Mouse (Mus musculus): ENCODE measurements around the gene Nos1.

The Nos1 gene

DNA sequence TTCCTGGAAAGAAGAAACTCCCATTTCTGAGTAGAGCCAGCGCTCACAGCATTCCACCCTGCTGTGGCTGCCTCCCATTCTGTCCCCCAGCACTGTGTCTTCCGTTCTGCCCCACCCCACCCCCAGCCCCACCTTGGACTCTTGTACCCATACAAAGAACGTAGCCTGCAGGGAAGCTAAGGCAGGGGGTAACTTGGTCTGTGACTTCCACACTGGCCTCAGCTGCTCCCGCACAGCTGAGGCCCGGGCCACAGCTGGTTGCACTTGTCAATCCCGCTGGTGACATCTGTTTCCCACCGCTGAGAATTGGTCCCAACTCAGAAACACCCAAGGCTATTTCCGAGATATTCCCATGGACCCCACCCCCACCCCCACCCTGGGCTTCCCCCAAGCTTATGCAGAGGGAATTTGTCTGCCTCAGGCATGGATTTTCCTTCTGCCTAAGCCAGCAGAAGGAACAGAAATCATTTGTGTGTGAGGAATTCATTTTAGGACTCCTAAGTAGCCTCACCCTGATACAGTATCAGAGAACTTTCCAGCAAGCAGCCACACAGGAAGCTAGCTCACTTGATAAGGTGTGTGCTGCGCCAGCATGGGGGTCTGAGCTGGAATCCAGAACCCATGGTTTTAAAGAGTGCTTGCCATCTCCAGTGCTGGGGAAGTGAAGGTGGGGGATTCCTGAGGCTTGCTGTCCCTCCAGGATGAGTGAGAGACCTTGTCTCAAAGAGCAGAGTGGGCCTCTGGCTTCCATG lies 117.4 kb downstream of the Nos1 start:
- DNase-seq (ENCODE audit: low spot score in 2 of 2): no peak

GRCm38 (mm10) chr5:117899361-117899760 lies 118.5 kb downstream of the Nos1 start:
- no peak for DNase-seq (ENCODE audit: low spot score in 2 of 2)

- DNase-seq (ENCODE audit: low spot score in 2 of 2): no peak
Observed at GRCm38 (mm10) chr5:117900921-117901705, 120.3 kb downstream of the Nos1 start.

- DNase-seq (ENCODE audit: low spot score in 2 of 2): no peak
Observed at GRCm38 (mm10) chr5:117903534-117903933, 122.7 kb downstream of the Nos1 start.

DNA sequence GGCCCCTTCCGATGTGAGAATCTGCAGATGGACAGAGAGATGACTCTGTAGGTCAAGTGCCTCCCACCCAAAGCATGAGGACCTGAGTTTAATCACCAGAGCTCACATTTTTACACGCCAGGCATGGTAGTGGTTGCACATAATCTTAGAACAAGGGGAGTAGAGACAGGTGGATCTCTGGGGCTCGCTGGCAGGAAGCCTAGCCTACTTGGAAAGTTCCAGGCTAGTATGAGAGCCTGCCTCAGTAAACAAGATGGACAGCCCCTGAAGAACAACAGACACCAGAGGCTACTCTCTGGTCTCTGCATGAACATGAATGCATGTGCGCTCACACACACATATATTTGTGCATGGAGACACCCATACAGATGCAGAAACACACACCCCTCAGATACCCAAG lies 124.9 kb downstream of the Nos1 start:
- no peak for DNase-seq (ENCODE audit: low spot score in 2 of 2)

DNA sequence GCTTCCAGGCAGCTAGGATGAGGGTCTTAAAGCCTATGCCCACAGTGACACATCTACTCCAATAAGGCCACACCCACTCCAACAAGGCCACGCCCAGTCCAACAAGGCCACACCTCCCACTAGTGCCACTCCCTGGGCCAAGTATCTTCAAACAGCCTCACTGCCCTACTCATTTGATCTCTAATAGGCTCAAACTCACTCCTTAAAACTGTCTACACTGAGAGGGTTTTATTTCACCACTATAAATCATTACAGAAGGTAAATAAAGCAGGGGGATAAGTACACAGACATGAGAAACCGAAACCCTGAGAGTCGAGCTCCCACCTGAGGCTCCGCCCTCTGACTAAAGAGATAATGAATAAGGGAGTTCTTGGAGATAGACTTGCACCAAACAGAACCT lies 128.7 kb downstream of the Nos1 start:
- DNase-seq (ENCODE audit: low spot score in 2 of 2): no peak

DNA sequence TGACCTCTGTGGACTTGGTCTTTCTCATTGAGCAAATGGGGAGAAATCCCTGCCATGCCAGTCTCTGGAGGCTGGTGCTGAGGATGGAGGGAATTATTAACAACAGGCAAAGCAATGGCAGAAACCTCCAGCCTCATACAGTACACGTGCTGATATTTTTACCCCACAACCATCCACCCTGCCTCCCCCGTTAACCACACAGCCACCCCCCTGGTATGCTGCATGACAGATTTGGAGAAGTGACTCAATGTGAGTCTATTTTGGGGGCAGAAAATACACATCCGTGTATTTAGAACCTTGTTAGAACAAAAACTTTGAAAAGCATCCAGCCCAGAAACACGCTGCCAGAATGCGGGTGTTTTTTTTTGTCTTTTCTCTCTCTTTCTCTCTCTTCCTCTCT lies 135.5 kb downstream of the Nos1 start:
- no peak for DNase-seq (ENCODE audit: low spot score in 2 of 2)

DNA sequence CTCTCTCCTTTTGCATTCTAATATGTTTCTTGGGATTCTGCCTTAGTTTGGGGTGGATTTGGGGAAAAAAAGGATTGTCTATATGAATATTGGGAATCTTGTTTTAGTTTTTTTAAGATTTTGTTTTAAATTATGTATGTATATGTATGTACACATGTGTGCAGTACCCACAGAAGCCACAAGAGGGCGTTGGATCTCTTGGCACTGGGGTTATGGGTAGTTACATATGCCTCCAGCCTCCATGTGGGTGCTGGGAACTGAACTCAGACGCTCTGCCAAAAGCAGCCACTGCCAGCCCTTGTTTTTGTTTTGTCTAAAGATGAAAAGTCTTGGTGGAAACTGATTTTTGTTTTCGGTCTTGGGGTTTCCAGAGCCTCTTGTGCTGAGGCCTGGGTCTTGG lies 136.1 kb downstream of the Nos1 start:
- DNase-seq (ENCODE audit: low spot score in 2 of 2): no peak

DNA sequence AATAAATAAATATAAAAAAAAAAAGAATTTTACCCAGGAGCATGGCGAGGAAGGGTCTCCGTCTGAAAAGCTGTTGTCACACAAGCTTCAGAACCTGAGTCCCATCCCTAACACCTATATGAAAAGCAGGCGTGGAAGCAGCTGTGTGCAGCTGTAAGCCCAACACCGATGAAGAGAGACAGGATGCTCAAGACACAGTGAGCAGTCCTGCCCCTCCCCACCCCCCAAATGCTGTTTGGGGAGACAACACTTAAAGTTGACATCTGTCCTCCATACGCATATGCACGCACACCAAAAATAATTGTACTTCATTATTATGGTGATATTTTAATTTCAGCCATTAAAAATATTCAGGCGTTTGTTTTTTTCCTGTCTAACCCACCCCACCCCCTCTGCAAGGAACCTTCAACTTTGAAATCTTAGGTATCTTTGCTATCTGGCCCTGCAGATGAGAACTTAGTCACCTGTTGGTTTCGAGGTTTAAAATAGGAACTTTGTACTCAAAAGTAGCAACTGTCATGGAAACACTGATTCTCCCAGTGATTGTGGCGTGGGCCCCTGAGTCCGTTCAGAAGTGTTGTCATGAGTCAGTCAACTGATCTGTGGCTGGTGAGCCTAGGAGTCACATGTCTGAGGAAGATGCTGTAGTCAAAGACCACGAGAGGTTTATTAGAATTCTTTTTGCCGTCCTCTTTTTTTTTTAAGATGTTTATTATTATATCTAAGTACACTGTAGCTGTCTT lies 141.1 kb downstream of the Nos1 start:
- no peak for DNase-seq (ENCODE audit: low spot score in 2 of 2)

DNA sequence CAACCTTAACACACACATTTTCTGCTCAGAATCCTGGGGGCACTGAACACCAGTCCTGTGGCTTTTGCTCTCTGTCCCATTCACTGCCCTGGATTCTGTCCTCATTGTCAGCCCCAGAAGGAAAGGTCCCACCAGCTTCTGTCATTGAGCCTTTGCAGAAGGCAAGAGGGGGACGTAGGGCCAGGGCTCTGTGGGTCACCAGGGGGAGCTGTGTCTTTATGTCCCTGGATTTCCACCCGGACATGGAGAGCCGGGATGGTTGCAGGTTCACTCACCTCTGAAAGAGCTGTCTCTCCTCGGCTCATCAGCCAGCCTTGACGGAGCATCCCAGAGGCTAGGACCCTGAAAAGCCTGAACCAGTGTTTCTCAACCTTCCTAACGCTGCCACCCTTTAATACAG lies 142.9 kb downstream of the Nos1 start:
- no peak for DNase-seq (ENCODE audit: low spot score in 2 of 2)

DNA sequence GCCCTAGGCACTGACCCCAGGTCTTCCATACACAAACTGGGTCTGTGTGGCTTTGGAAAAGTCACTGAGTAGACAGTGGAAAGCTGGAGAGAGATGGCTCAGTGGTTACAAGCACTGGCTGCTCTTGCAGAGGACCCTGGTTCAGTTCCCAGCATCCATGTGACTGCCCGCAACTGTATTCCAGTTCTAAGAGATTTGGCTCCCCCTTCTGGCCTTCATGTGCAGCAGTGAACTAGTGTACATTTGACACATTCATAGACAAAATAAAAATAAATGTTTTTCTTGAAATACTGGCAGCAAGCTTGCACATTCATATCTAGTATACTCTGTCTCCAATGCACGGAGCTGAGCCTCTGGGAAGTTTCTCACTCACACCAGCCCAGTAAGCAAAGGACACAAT lies 147.7 kb downstream of the Nos1 start:
- DNase-seq (ENCODE audit: low spot score in 2 of 2): no peak

GRCm38 (mm10) chr5:117932222-117932621 lies 151.4 kb downstream of the Nos1 start:
- no peak for DNase-seq (ENCODE audit: low spot score in 2 of 2)

GRCm38 (mm10) chr5:117932862-117933261 lies 152.0 kb downstream of the Nos1 start:
- DNase-seq (ENCODE audit: low spot score in 2 of 2): peak in 1 of 2 experiments; percentile 77

DNA sequence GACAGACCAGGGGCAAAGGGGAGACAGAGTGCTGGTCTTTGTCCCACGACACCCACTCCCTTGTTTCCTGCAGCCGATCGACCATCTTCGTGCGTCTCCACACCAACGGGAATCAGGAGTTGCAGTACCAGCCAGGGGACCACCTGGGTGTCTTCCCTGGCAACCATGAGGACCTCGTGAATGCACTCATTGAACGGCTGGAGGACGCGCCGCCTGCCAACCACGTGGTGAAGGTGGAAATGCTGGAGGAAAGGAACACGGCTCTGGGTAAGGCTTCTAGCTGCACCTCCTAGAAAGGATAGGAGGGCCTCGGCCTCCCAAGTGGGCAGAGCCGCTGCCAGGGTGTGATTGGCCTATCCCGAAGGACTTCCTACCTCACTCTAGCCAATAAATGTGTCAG lies 155.5 kb downstream of the Nos1 start:
- DNase-seq (ENCODE audit: low spot score in 2 of 2): no peak

DNA sequence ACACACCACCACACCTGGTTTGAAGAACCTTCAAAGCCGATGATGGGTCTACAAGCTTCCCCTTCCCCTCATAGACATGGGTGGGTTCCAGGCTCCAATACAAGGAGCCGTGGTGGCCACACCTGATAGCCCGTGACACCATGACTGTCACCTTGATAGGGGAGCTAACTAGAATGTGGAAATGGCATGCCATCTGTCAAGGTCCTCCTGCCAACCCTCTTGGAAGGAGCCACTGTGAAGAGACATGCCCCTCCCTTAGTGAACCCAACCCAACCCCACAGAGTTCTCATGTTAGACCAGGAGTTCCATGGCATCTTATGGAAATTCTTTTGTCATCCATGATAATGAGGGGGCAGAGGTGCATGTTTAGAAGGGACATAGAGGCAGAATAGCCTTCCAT lies 156.4 kb downstream of the Nos1 start:
- DNase-seq (ENCODE audit: low spot score in 2 of 2): no peak

GRCm38 (mm10) chr5:117938182-117938581 lies 157.3 kb downstream of the Nos1 start:
- DNase-seq (ENCODE audit: low spot score in 2 of 2): peak; percentile 35 to 65

- DNase-seq (ENCODE audit: low spot score in 2 of 2): no peak
Observed at GRCm38 (mm10) chr5:117939402-117939801, 158.6 kb downstream of the Nos1 start.

GRCm38 (mm10) chr5:117941552-117941951 lies 160.7 kb downstream of the Nos1 start:
- DNase-seq (ENCODE audit: low spot score in 2 of 2): no peak

- peak in 1 of 2 experiments; percentile 40 for DNase-seq (ENCODE audit: low spot score in 2 of 2)
Observed at GRCm38 (mm10) chr5:117946605-117947004, 165.8 kb downstream of the Nos1 start.

- no peak for DNase-seq (ENCODE audit: low spot score in 2 of 2)
Observed at GRCm38 (mm10) chr5:117949393-117949792, 168.6 kb downstream of the Nos1 start.

DNA sequence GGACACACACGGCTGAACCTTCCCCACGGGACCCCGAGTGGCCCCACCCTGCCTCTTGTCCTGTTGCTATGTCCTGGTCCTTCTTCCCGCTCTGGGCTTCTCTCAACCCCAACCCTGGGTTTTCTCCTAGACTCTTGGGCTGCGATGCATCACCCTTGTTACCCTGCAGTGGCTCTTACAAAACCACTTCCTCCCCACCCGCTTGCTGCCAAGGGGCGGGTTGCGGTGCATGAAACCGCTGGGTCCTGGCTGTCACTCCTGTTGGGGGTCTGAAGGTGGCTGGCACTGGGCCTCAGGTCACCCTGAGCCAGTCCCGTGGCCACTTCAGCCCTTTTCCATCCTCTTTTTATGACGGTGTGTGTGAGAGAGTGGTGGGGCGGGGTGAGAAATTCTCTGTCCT lies 173.1 kb downstream of the Nos1 start:
- DNase-seq (ENCODE audit: low spot score in 2 of 2): peak in 1 of 2 experiments; percentile 25

- no peak for DNase-seq (ENCODE audit: low spot score in 2 of 2)
Observed at GRCm38 (mm10) chr5:117954429-117954828, 173.6 kb downstream of the Nos1 start.

Data from thymus, postnatal 10 days (tissue).